8 mouse cellular contexts compared by ENCODE assay signal in genomic region chr13:94883163-94883965, GRCm38 (mm10). TPM values are rescaled to one million over a fixed set of nuclear protein-coding genes. Genes with fewer than 3 reads are reported as not detected.
DNase-seq lines count a peak whose midpoint lies in the region.

No protein-coding gene starts in this region.

- peak; percentile 33 for DNase-seq in right cerebral cortex, postnatal 4 days
- DNase-seq in right cerebral cortex, postnatal 14 days, result no peak
- DNase-seq in cerebellum, adult 9-10 months, result peak; percentile 46
- DNase-seq in gastrocnemius, postnatal 4 days (ENCODE audit: low spot score in 2 of 2), result peak; percentile 23 to 52
- peak; percentile 29 for DNase-seq in kidney, postnatal 14 days
- DNase-seq in neural tube, embryonic 10.5 days (ENCODE audit: extremely low spot score, low spot score), result peak; percentile 75
- no peak for DNase-seq in urinary bladder, postnatal 36 days (ENCODE audit: low spot score in 2 of 2)
- no peak for DNase-seq in layer of hippocampus, adult 18-20 months (ENCODE audit: low spot score in 2 of 2)

RNA-seq across cellular contexts. Expression of gene Otp, which starts 8.0 kb away (rescaled TPM):
- total RNA-seq in gastrocnemius, postnatal 4 days (2021), result not detected
- total RNA-seq in layer of hippocampus, adult 18-20 months (2021), result not detected

Comparison
In these comparisons a context has a peak if more than half of its experiments do, and no peak if none do; other contexts are left out.
1. DNase-seq: peak in right cerebral cortex, postnatal 4 days (single experiment), cerebellum, adult 9-10 months (single experiment), gastrocnemius, postnatal 4 days (2 of 2), kidney, postnatal 14 days (single experiment) and neural tube, embryonic 10.5 days (single experiment); none in right cerebral cortex, postnatal 14 days (single experiment), urinary bladder, postnatal 36 days (0 of 2) and layer of hippocampus, adult 18-20 months (0 of 2).